9 mouse cellular contexts compared by ENCODE assay signal in genomic region chr6:60201548-60201947, GRCm38 (mm10).
DNase-seq lines count a peak whose midpoint lies in the region; ATAC-seq and TF ChIP-seq lines count a peak whose summit lies in the region.
"Had no signal": no experiment of that assay in that cellular context is flagged by ENCODE, and none has a peak within 500 bp of the region (broad histone marks: within the 10 kb centered on the region; RNA-seq: fewer than 3 reads in every experiment).

No protein-coding gene starts in this region.

- TF ChIP-seq CTCF in forebrain, postnatal 0 days (IDR thresholded peaks at IDR 0.05; ENCODE audit: low read depth) = peak; percentile 52

- H3K9ac ChIP-seq in heart, embryonic 12.5 days = no peak overlapping the region
- H3K9ac ChIP-seq in forebrain, postnatal 0 days = no peak overlapping the region
- H3K9ac ChIP-seq: embryonic facial prominence, embryonic 12.5 days had no signal

- H3K4me2 ChIP-seq in heart, embryonic 12.5 days = no peak overlapping the region
- H3K4me2 ChIP-seq in forebrain, postnatal 0 days (ENCODE audit: low read depth) = no peak overlapping the region
- H3K4me2 ChIP-seq: embryonic facial prominence, embryonic 12.5 days had no signal

- WGBS in heart, embryonic 12.5 days = 73% methylated on average over 10 of the region's 10 CpGs
- WGBS in forebrain, postnatal 0 days = 74% methylated on average over 10 of the region's 10 CpGs
- WGBS in limb, embryonic 10.5 days = 78% methylated on average over 10 of the region's 10 CpGs

- H3K27ac ChIP-seq in heart, embryonic 12.5 days (ENCODE audit: poor library complexity, severe bottlenecking) = no peak overlapping the region
- no peak overlapping the region for H3K27ac ChIP-seq in forebrain, postnatal 0 days (ENCODE audit: low read depth, low read length)
- no peak overlapping the region for H3K27ac ChIP-seq in limb, embryonic 10.5 days
- H3K27ac ChIP-seq: embryonic facial prominence, embryonic 12.5 days had no signal

- peak; percentile 35 for DNase-seq in heart, postnatal 4 days
- DNase-seq in 416B (ENCODE audit: low read depth) = peak; percentile 64
- peak; percentile 48 for DNase-seq in MN1 (ENCODE audit: low spot score)
- DNase-seq in forebrain, postnatal 0 days = peak; percentile 39
- DNase-seq in limb, embryonic 10.5 days (ENCODE audit: low spot score) = peak; percentile 58
- DNase-seq in lung, postnatal 4 days = no peak

- no peaks in the 10 kb centered on the region for H3K27me3 ChIP-seq in heart, embryonic 12.5 days (replicated peaks)
- H3K27me3 ChIP-seq in forebrain, postnatal 0 days (ENCODE audit: insufficient read depth, low read length) = no peaks in the 10 kb centered on the region
- no peaks in the 10 kb centered on the region for H3K27me3 ChIP-seq in limb, embryonic 10.5 days (ENCODE audit: low read depth, poor library complexity, severe bottlenecking)
- H3K27me3 ChIP-seq: embryonic facial prominence, embryonic 12.5 days had no signal

- no peaks in the 10 kb centered on the region for H3K36me3 ChIP-seq in heart, embryonic 12.5 days
- H3K36me3 ChIP-seq in forebrain, postnatal 0 days (ENCODE audit: insufficient read depth) = no peaks in the 10 kb centered on the region
- no peaks in the 10 kb centered on the region for H3K36me3 ChIP-seq in limb, embryonic 10.5 days
- H3K36me3 ChIP-seq: embryonic facial prominence, embryonic 12.5 days had no signal

- H3K4me3 ChIP-seq in heart, embryonic 12.5 days = no peak overlapping the region
- H3K4me3 ChIP-seq in forebrain, postnatal 0 days (ENCODE audit: low read depth, low read length) = no peak overlapping the region
- H3K4me3 ChIP-seq in limb, embryonic 10.5 days = no peak overlapping the region
- H3K4me3 ChIP-seq: embryonic facial prominence, embryonic 12.5 days had no signal

- H3K9me3 ChIP-seq in heart, embryonic 12.5 days (replicated peaks) = peaks cover 9% of the 10 kb centered on the region
- no peaks in the 10 kb centered on the region for H3K9me3 ChIP-seq in forebrain, postnatal 0 days (ENCODE audit: low read length)
- no peaks in the 10 kb centered on the region; the same call in 1 of the 2 replicates for H3K9me3 ChIP-seq in limb, embryonic 10.5 days (replicated peaks)
- H3K9me3 ChIP-seq: embryonic facial prominence, embryonic 12.5 days had no signal

- H3K4me1 ChIP-seq in heart, embryonic 12.5 days (replicated peaks) = no peaks in the 10 kb centered on the region
- H3K4me1 ChIP-seq in forebrain, postnatal 0 days (ENCODE audit: insufficient read depth) = no peaks in the 10 kb centered on the region
- H3K4me1 ChIP-seq in limb, embryonic 10.5 days = no peaks in the 10 kb centered on the region
- H3K4me1 ChIP-seq: embryonic facial prominence, embryonic 12.5 days had no signal

- no peak for ATAC-seq in heart, embryonic 12.5 days (ENCODE audit: insufficient number of reproducible peaks, low FRiP score)
- ATAC-seq in forebrain, postnatal 0 days = no peak
- no peak for ATAC-seq in erythroid progenitor cell, adult 5-6 weeks (replicated peaks; ENCODE audit: low FRiP score, poor library complexity, severe bottlenecking)

Comparison
In these comparisons a context has a peak if more than half of its experiments do, and no peak if none do; other contexts are left out.
1. DNase-seq: peak in heart, postnatal 4 days (single experiment), 416B (single experiment), MN1 (single experiment), forebrain, postnatal 0 days (single experiment) and limb, embryonic 10.5 days (single experiment); none in lung, postnatal 4 days (0 of 2).